Mouse (Mus musculus): ENCODE measurements around the gene Angel1. TPM values are rescaled to one million over a fixed set of nuclear protein-coding genes. Genes with fewer than 3 reads are reported as not detected.
A peak's percentile ranks its signal among the peaks of the same experiment; 100 is the strongest.

Angel1 gene
- polyA plus RNA-seq, 1 experiment from 2014 or later = 14.9 TPM

DNA sequence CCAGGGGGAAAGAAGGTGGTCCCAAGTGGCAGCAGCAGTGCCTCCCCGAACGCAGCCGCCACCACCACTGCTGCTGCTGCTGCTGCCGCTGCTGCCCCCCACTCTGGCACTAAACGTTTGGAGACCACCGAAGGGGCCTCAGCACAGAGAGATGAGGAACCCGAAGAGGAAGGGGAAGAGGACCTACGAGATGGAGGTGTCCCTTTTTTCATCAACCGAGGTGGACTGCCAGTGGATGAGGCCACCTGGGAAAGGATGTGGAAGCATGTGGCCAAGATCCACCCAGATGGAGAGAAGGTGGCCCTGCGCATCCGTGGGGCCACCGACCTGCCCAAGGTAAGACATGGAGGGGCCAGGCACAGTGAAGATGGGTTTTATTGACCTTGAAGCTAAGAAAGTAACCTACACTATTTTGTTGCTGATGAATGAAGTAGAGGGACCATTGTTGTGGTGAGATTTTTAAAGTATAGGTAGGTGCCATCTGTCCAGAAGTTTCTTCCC lies 46.2 kb downstream of the Angel1 start:
- no peaks in the 10 kb centered on the region for H3K9me3 ChIP-seq (ENCODE audit: control insufficient read depth, low read length)
- H3K27ac ChIP-seq (ENCODE audit: low read depth, low read length) = no peak overlapping the region
- H3K4me3 ChIP-seq (ENCODE audit: low read depth, low read length) = peak overlapping the region; percentile 83
- 39% methylated on average over 12 of the region's 12 CpGs for WGBS
- peaks cover 9% of the 10 kb centered on the region; the same call in 1 of the 2 replicates for H3K4me1 ChIP-seq (replicated peaks; ENCODE audit: control insufficient read depth, insufficient read depth, low read length)
- H3K27me3 ChIP-seq (ENCODE audit: control insufficient read depth, insufficient read depth, low read length) = no peaks in the 10 kb centered on the region
- ATAC-seq (replicated peaks; ENCODE audit: low FRiP score) = no peak; the same call in 1 of the 2 replicates
- no peak for DNase-seq (ENCODE audit: low spot score)
- peak overlapping the region; percentile 97 for H3K9ac ChIP-seq (ENCODE audit: low read length)
- peak overlapping the region; percentile 96 for H3K4me2 ChIP-seq (ENCODE audit: low read depth, low read length, severe bottlenecking)
- H3K36me3 ChIP-seq (ENCODE audit: control insufficient read depth, insufficient read depth, low read length) = no peaks in the 10 kb centered on the region

GRCm38 (mm10) chr12:86679546-86679930 lies 46.7 kb downstream of the Angel1 start:
- no peak for DNase-seq (ENCODE audit: low spot score)
- no peaks in the 10 kb centered on the region for H3K36me3 ChIP-seq (ENCODE audit: control insufficient read depth, insufficient read depth, low read length)

GRCm38 (mm10) chr12:86678591-86679545 lies 47.4 kb downstream of the Angel1 start, which contains the start of gene Vash1:
Gene Vash1 (plus strand): TSS chr12:86678700.
- ATAC-seq (replicated peaks; ENCODE audit: low FRiP score) = peak; percentile 87
- H3K27ac ChIP-seq (ENCODE audit: low read depth, low read length) = peak within 1 kb of the TSS; percentile 90
- peaks cover 9% of the 10 kb centered on the region; the same call in 1 of the 2 replicates for H3K4me1 ChIP-seq (replicated peaks; ENCODE audit: control insufficient read depth, insufficient read depth, low read length)
- peak within 1 kb of the TSS; percentile 97 for H3K9ac ChIP-seq (ENCODE audit: low read length)
- H3K4me2 ChIP-seq (ENCODE audit: low read depth, low read length, severe bottlenecking) = peak within 1 kb of the TSS; percentile 96
- H3K9me3 ChIP-seq (ENCODE audit: control insufficient read depth, low read length) = no peaks in the 10 kb centered on the region
- no peaks in the 10 kb centered on the region for H3K36me3 ChIP-seq (ENCODE audit: control insufficient read depth, insufficient read depth, low read length)
- WGBS = under 1% methylated on average over 94 of the region's 94 CpGs
- peak within 1 kb of the TSS; percentile 83 for H3K4me3 ChIP-seq (ENCODE audit: low read depth, low read length)
- H3K27me3 ChIP-seq (ENCODE audit: control insufficient read depth, insufficient read depth, low read length) = no peaks in the 10 kb centered on the region
- peak; percentile 92 for DNase-seq (ENCODE audit: low spot score)

More at GRCm38 (mm10) chr12:86679546-86679930, 46.7 kb downstream of the Angel1 start:
- Histone ChIP-seq H3K27ac (ENCODE audit: low read depth, low read length) (peak overlapping the region; percentile 90; the same call in 1 of the 2 replicates), H3K9me3 (ENCODE audit: control insufficient read depth, low read length) (no peaks in the 10 kb centered on the region), H3K4me2 (ENCODE audit: low read depth, low read length, severe bottlenecking) (peak overlapping the region; percentile 96), H3K9ac (ENCODE audit: low read length) (peak overlapping the region; percentile 97), H3K4me3 (ENCODE audit: low read depth, low read length) (peak overlapping the region; percentile 83), H3K4me1 (replicated peaks; ENCODE audit: control insufficient read depth, insufficient read depth, low read length) (peaks cover 9% of the 10 kb centered on the region; the same call in 1 of the 2 replicates), H3K27me3 (ENCODE audit: control insufficient read depth, insufficient read depth, low read length) (no peaks in the 10 kb centered on the region)
- ATAC-seq (replicated peaks; ENCODE audit: low FRiP score) = peak; percentile 20; the same call in 1 of the 2 replicates
- 12% methylated on average over 9 of the region's 9 CpGs for WGBS

- Histone ChIP-seq H3K9ac (ENCODE audit: low read length) (no peak overlapping the region), H3K4me2 (ENCODE audit: low read depth, low read length, severe bottlenecking) (no peak overlapping the region), H3K4me3 (ENCODE audit: low read depth, low read length) (no peak overlapping the region), H3K4me1 (replicated peaks; ENCODE audit: control insufficient read depth, insufficient read depth, low read length) (no peaks in the 10 kb centered on the region), H3K27ac (ENCODE audit: low read depth, low read length) (no peak overlapping the region), H3K9me3 (ENCODE audit: control insufficient read depth, low read length) (no peaks in the 10 kb centered on the region), H3K36me3 (ENCODE audit: control insufficient read depth, insufficient read depth, low read length) (no peaks in the 10 kb centered on the region), H3K27me3 (ENCODE audit: control insufficient read depth, insufficient read depth, low read length) (no peaks in the 10 kb centered on the region)
- 77% methylated on average over 5 of the region's 5 CpGs for WGBS
- ATAC-seq (replicated peaks; ENCODE audit: low FRiP score) (no peak), DNase-seq (ENCODE audit: low spot score) (no peak)
Measured at GRCm38 (mm10) chr12:86672507-86672906, 53.8 kb downstream of the Angel1 start.

DNA sequence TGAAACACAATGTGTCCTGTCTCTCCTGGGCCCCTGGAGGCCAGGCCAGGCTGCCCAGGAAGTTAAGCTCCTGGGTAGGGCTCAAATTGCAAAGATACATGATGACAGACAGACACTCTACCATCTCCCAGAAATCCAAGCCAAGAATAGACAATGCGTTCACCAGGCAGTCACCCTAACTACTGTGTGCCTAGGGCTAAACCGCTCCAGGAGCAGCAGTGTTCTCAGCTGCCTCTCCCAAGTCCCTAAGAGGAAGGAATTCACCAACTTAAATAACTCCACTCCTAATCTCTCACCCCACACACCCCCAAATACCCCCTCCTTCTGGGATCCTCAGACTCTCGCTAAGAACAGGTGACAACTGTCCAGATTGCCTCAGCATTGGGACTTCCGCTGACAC lies 54.2 kb downstream of the Angel1 start:
- Histone ChIP-seq H3K4me3 (ENCODE audit: low read depth, low read length) (no peak overlapping the region), H3K4me1 (replicated peaks; ENCODE audit: control insufficient read depth, insufficient read depth, low read length) (no peaks in the 10 kb centered on the region), H3K27me3 (ENCODE audit: control insufficient read depth, insufficient read depth, low read length) (no peaks in the 10 kb centered on the region), H3K9me3 (ENCODE audit: control insufficient read depth, low read length) (no peaks in the 10 kb centered on the region), H3K9ac (ENCODE audit: low read length) (no peak overlapping the region), H3K27ac (ENCODE audit: low read depth, low read length) (no peak overlapping the region), H3K36me3 (ENCODE audit: control insufficient read depth, insufficient read depth, low read length) (no peaks in the 10 kb centered on the region), H3K4me2 (ENCODE audit: low read depth, low read length, severe bottlenecking) (no peak overlapping the region)
- ATAC-seq (replicated peaks; ENCODE audit: low FRiP score) = no peak
- whole genome bisulfite sequencing = 86% methylated on average over 4 of the region's 4 CpGs
- DNase-seq (ENCODE audit: low spot score) = no peak

- Histone ChIP-seq H3K27me3 (ENCODE audit: control insufficient read depth, insufficient read depth, low read length) (no peaks in the 10 kb centered on the region), H3K4me3 (ENCODE audit: low read depth, low read length) (no peak overlapping the region), H3K9me3 (ENCODE audit: control insufficient read depth, low read length) (no peaks in the 10 kb centered on the region), H3K36me3 (ENCODE audit: control insufficient read depth, insufficient read depth, low read length) (no peaks in the 10 kb centered on the region), H3K27ac (ENCODE audit: low read depth, low read length) (no peak overlapping the region), H3K9ac (ENCODE audit: low read length) (no peak overlapping the region), H3K4me1 (replicated peaks; ENCODE audit: control insufficient read depth, insufficient read depth, low read length) (no peaks in the 10 kb centered on the region), H3K4me2 (ENCODE audit: low read depth, low read length, severe bottlenecking) (no peak overlapping the region)
- DNase-seq (ENCODE audit: low spot score) (no peak), ATAC-seq (replicated peaks; ENCODE audit: low FRiP score) (no peak)
- 98% methylated on average over 2 of the region's 2 CpGs for WGBS
Measured at GRCm38 (mm10) chr12:86668404-86668803, 57.9 kb downstream of the Angel1 start.

DNA sequence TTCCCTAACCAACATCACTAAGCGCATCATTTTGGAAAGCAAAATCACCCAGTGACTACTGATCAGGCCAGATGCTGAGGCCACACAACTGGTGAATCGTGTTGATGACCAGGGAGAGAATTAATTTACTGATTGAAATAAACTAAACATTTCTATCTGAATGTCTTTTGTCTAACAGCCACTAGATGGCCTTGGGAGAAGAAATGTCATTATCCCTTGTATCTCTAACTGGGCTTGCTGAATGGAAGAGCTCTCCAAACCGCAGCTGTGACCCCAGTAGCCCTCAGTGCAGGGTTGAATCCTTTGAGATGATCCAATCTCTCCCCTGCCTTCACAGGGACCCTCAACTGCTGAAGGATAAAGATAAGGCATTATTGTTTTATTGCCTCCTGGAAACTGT lies 60.6 kb downstream of the Angel1 start:
- Histone ChIP-seq H3K9me3 (ENCODE audit: control insufficient read depth, low read length) (no peaks in the 10 kb centered on the region), H3K27me3 (ENCODE audit: control insufficient read depth, insufficient read depth, low read length) (peaks cover 4% of the 10 kb centered on the region), H3K27ac (ENCODE audit: low read depth, low read length) (no peak overlapping the region), H3K4me1 (replicated peaks; ENCODE audit: control insufficient read depth, insufficient read depth, low read length) (no peaks in the 10 kb centered on the region), H3K4me2 (ENCODE audit: low read depth, low read length, severe bottlenecking) (no peak overlapping the region), H3K4me3 (ENCODE audit: low read depth, low read length) (no peak overlapping the region), H3K9ac (ENCODE audit: low read length) (no peak overlapping the region), H3K36me3 (ENCODE audit: control insufficient read depth, insufficient read depth, low read length) (no peaks in the 10 kb centered on the region)
- DNase-seq (ENCODE audit: low spot score) (no peak), ATAC-seq (replicated peaks; ENCODE audit: low FRiP score) (no peak)
- WGBS = 69% methylated on average over 3 of the region's 3 CpGs

DNA sequence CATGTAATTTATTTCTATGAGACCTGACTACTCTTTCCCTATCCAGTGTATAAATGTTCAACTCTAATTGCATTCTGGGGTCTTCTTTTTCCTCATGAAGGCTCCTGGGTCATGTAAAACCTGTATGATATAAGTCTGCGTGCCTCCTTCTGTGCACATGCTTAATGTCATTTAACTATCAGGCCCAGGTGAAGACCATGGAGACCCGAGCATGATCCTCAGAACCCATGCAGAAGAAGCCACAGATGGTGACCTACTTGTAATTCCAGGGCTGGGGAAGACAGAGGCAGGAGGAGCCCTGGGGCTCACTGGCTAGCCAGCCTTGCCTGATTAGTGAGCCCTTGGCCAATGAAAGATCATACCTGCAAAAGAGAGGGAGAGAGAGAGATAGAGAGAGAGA lies 65.8 kb downstream of the Angel1 start:
- DNase-seq (ENCODE audit: low spot score) = no peak
- ATAC-seq (replicated peaks; ENCODE audit: low FRiP score) = no peak
- WGBS = 76% methylated on average over 2 of the region's 2 CpGs

More for the DNA sequence above, 65.8 kb downstream of the Angel1 start:
- Histone ChIP-seq H3K4me1 (replicated peaks; ENCODE audit: control insufficient read depth, insufficient read depth, low read length) (no peaks in the 10 kb centered on the region; the same call in 1 of the 2 replicates), H3K27ac (ENCODE audit: low read depth, low read length) (no peak overlapping the region), H3K27me3 (ENCODE audit: control insufficient read depth, insufficient read depth, low read length) (peaks cover 4% of the 10 kb centered on the region), H3K4me3 (ENCODE audit: low read depth, low read length) (no peak overlapping the region), H3K36me3 (ENCODE audit: control insufficient read depth, insufficient read depth, low read length) (no peaks in the 10 kb centered on the region), H3K9me3 (ENCODE audit: control insufficient read depth, low read length) (no peaks in the 10 kb centered on the region), H3K4me2 (ENCODE audit: low read depth, low read length, severe bottlenecking) (no peak overlapping the region), H3K9ac (ENCODE audit: low read length) (no peak overlapping the region)
